Mouse (Mus musculus) liver, embryonic 14.5 days (tissue): ENCODE results near the gene Clp1. TPM values are rescaled to one million over a fixed set of nuclear protein-coding genes. Genes with fewer than 3 reads are reported as not detected.
A peak's percentile ranks its signal among the peaks of the same experiment; 100 is the strongest.

Experiments
- ATAC-seq: fragments of 200-750 bp; cut with Nextera tagmentation; 2 replicates; pipeline ENCODE4 v1.8.0; 2017; ENCODE audit warnings: moderate number of reproducible peaks, mild to moderate bottlenecking, moderate library complexity; ENCODE audit not compliant: insufficient read depth
- DNase-seq, 3 experiments: peaks; one replicate each; pipeline ENCODE4 v3.0.0-alpha.2; 2012 to 2013; ENCODE audit warnings: low read depth in 3 of 3, low spot score in 3 of 3
- H3K27ac ChIP-seq: fragments of 300-500 bp; sonication (generic); 2 replicates; pipeline ENCODE4 v1.5.1; 2014; ENCODE audit warnings: moderate library complexity, mild to moderate bottlenecking, control low read depth, inconsistent platforms
- H3K27me3 ChIP-seq: fragments of 300-500 bp; sonication (generic); 2 replicates; pipeline ENCODE4 v1.6.1; 2014; ENCODE audit warnings: mild to moderate bottlenecking, low read length, moderate library complexity; ENCODE audit not compliant: control insufficient read depth, insufficient read depth
- H3K36me3 ChIP-seq: fragments of 300-500 bp; sonication (generic); replicated peaks from 2 replicates; pipeline ENCODE4 v1.6.1; 2014; ENCODE audit warnings: low read depth; ENCODE audit not compliant: control insufficient read depth, insufficient read depth
- H3K4me1 ChIP-seq, 2 experiments: fragments of 200-500 bp in 1 of 2; fragments of 300-500 bp in 1 of 2; sonication (generic) in 1 of 2; replicated peaks; 2 replicates each; pipeline ENCODE4 v1.6.1; 2012 to 2014; ENCODE audit warnings: antibody characterized with exemption in 1 of 2, inconsistent platforms in 1 of 2, low read length in 1 of 2; ENCODE audit not compliant: control insufficient read depth in 2 of 2, insufficient read depth in 2 of 2
- H3K4me2 ChIP-seq: fragments of 300-500 bp; sonication (generic); 2 replicates; pipeline ENCODE4 v1.6.1; 2014; ENCODE audit warnings: low read depth, mild to moderate bottlenecking, control low read depth, moderate library complexity
- H3K4me3 ChIP-seq, 2 experiments: fragments of 200-500 bp in 1 of 2; fragments of 300-500 bp in 1 of 2; sonication (generic) in 1 of 2; 2 replicates each; pipeline ENCODE4 v1.5.1; 2012 to 2014; ENCODE audit warnings: low read depth in 2 of 2, low read length in 2 of 2, mild to moderate bottlenecking in 2 of 2, control low read depth in 1 of 2, inconsistent platforms in 1 of 2, moderate library complexity in 1 of 2; ENCODE audit not compliant: insufficient read depth in 1 of 2
- H3K9ac ChIP-seq: fragments of 300-500 bp; sonication (generic); replicated peaks from 2 replicates; pipeline ENCODE4 v1.6.1; 2014; ENCODE audit warnings: mild to moderate bottlenecking, control low read depth, moderate library complexity
- H3K9me3 ChIP-seq: fragments of 300-500 bp; sonication (generic); 2 replicates; pipeline ENCODE4 v1.6.1; 2016; ENCODE audit warnings: low read length, mixed read lengths; ENCODE audit not compliant: control insufficient read depth
- CTCF ChIP-seq: IDR thresholded peaks from 2 replicates; pipeline ENCODE4 v1.5.1; 2016; ENCODE audit warnings: antibody characterized with exemption, low read depth, control low read depth
- EP300 ChIP-seq: IDR thresholded peaks from 2 replicates; pipeline ENCODE4 v1.6.1; 2016; ENCODE audit warnings: antibody characterized with exemption, low read depth
- WGBS: fragments of 180-500 bp; shearing (Covaris S2); extraction: QIAGEN DNeasy Blood & Tissue Kit; methylation state at CpG from one replicate; pipeline ENCODE4 v1.1.7; 2014; ENCODE audit not compliant: insufficient replicate concordance; 5-methylcytosine and 5-hydroxymethylcytosine counted together
- polyA plus RNA-seq, 2 experiments: library from polyadenylated mRNA; depleted of rRNA in 1 of 2; stranded (reverse) in 1 of 2; unstranded in 1 of 2; fragments of >200 nt; fragmentation: Nextera tagmentation in 1 of 2; extraction: Ambion mirVana in 1 of 2; gene quantifications; 2 replicates each; pipeline versions ENCODE4 v1.2.1 to v1.2.3; 2012 to 2014

The Clp1 gene
- polyA plus RNA-seq, 2 experiments, result 27.5 to 50.9 TPM

DNA sequence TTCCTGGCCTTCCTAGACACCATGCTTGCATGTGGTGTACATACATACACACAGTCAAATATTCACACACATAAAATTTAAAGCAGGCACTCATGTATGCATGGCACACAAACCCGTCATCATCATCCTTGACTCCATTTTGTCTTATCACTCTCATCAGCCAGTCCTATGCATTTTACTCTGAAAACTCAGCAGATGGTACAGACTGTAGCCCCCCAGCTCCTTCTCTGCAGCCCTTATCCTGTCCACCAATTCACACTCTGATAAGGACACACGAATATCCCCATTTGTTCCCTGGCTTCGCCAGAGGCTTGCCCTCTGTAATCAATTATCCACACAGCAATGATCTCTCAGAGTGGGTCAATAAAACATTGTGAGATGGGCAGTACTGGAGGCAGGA is 6.0 kb downstream of the Clp1 start:
- Histone ChIP-seq H3K36me3 (peaks cover 42% of the 10 kb centered on the region), H3K9me3 (no peaks in the 10 kb centered on the region), H3K4me3 (no peak overlapping the region), H3K9ac (no peak overlapping the region), H3K27ac (peak overlapping the region; percentile 12; the same call in 1 of the 2 replicates), H3K27me3 (no peaks in the 10 kb centered on the region), H3K4me1 (peaks cover 28 to 29% of the 10 kb centered on the region in 2 experiments), H3K4me2 (peak overlapping the region; percentile 12; the same call in 1 of the 2 replicates)
- ATAC-seq (no peak), DNase-seq (no peak)
- 28% methylated on average over 3 of the region's 3 CpGs for WGBS
- TF ChIP-seq EP300 (no peak), CTCF (no peak)

DNA sequence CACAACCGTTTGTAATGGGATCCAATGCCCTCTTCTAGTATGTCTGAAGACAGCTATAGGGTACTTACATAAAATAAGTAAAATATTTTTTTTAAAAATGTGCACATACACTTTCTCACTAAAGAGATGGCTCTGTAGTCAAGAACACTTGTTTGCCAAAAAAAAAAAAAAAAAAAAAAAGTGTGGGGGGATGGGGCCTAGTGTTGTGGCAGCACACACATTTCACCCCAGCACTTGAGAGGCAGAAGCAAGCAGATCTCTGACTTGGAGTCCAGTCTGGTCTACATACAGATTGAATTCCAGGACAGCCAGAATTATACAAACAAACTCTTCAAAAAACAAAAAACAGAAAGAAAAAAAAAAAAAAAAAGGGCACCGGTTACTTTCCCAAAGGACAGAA is 6.4 kb downstream of the Clp1 start:
- no peak overlapping the region for H3K4me3 ChIP-seq
- DNase-seq, result no peak
- TF ChIP-seq EP300 (no peak), CTCF (no peak)
- H3K4me1 ChIP-seq, result peaks cover 23 to 25% of the 10 kb centered on the region in 2 experiments
- no peak overlapping the region for H3K4me2 ChIP-seq
- H3K27ac ChIP-seq, result no peak overlapping the region
- no peak for ATAC-seq
- H3K36me3 ChIP-seq, result peaks cover 40% of the 10 kb centered on the region
- WGBS, result 84% methylated on average over 2 of the region's 2 CpGs
- no peak overlapping the region for H3K9ac ChIP-seq
- no peaks in the 10 kb centered on the region for H3K27me3 ChIP-seq
- no peaks in the 10 kb centered on the region for H3K9me3 ChIP-seq

DNA sequence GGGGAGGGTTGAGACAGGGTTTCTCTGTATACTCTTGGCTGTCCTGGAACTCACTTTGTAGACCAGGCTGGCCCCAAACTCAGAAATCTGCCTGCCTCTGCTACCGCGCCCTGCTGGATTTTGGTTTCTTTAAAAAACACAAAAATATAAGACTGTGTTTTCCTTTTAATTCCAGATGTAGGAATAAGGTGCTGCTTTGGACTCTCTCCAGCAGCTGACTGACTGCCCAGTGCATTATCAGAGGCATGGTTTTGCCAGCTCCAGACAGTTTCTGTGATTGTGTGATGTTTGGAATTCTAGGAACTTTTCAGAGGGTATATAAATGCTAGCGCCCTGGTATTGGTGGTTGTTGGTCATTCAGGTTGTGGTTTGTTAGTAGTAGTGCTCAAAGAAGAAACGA is 9.8 kb downstream of the Clp1 start:
- peak overlapping the region; percentile 49 for H3K9ac ChIP-seq

DNA sequence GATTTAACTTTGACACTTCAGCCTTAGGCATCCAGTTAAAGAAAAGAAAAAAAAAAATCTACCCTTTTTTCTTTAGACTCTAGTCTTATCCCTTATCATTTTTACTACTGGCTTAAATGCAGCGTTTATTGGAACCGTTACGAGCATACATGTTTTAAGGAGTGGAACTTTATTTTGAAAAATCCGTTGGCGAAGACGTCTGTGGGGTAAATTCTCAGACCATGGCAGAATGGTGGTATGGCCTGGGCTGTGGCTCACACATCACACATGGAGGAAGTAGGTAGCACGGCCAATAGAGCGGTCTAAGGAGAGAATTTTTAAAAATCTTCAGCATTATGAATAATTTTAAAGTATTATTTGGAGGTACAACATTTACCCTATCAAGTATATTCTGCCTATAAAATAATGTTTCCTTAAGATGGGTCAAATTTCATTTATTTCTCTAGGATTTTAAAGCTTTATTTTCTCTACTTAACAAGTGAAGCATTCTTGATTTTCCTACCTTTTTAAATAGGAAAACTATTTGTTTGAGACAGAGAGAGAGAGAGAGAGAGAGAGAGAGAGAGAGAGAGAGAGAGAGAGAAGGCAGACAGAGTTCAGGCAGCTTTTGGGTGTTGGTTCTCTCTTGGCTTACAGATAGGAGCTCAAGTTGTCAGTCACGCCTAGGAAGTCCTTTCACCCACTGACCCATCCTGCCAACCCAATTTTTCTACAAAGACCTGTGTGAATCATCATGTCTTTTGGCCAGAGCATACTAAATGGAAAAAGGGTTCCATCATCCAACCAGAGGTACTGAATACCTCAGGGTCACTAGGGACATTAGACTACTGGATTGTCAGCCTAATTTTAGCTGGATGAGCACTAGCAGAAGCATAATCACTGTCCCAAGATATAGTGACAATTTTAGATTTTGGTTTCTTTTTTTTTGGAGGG is 10.5 kb downstream of the Clp1 start:
- Histone ChIP-seq H3K36me3 (peaks cover 4% of the 10 kb centered on the region; the same call in 1 of the 2 replicates), H3K9ac (peak overlapping the region; percentile 92), H3K27me3 (no peaks in the 10 kb centered on the region), H3K9me3 (no peaks in the 10 kb centered on the region), H3K4me2 (peak overlapping the region; percentile 87), H3K27ac (peak overlapping the region; percentile 98), H3K4me1 (peaks cover 22 to 26% of the 10 kb centered on the region in 2 experiments), H3K4me3 (peak overlapping the region; percentile 77 to 98)
- TF ChIP-seq CTCF (no peak), EP300 (peak; percentile 27; the same call in 1 of the 2 replicates)
- ATAC-seq (no peak), DNase-seq (no peak)
- WGBS, result 11% methylated on average over 9 of the region's 9 CpGs

More for the DNA sequence above, 9.8 kb downstream of the Clp1 start:
- Histone ChIP-seq H3K4me1 (peaks cover 22 to 27% of the 10 kb centered on the region in 2 experiments), H3K4me3 (no peak overlapping the region), H3K36me3 (peaks cover 11% of the 10 kb centered on the region), H3K9me3 (no peaks in the 10 kb centered on the region), H3K27me3 (no peaks in the 10 kb centered on the region), H3K27ac (peak overlapping the region; percentile 82), H3K4me2 (peak overlapping the region; percentile 87)
- DNase-seq (no peak), ATAC-seq (no peak)
- TF ChIP-seq EP300 (no peak), CTCF (no peak)
- WGBS, result 79% methylated on average over 4 of the region's 4 CpGs

DNA sequence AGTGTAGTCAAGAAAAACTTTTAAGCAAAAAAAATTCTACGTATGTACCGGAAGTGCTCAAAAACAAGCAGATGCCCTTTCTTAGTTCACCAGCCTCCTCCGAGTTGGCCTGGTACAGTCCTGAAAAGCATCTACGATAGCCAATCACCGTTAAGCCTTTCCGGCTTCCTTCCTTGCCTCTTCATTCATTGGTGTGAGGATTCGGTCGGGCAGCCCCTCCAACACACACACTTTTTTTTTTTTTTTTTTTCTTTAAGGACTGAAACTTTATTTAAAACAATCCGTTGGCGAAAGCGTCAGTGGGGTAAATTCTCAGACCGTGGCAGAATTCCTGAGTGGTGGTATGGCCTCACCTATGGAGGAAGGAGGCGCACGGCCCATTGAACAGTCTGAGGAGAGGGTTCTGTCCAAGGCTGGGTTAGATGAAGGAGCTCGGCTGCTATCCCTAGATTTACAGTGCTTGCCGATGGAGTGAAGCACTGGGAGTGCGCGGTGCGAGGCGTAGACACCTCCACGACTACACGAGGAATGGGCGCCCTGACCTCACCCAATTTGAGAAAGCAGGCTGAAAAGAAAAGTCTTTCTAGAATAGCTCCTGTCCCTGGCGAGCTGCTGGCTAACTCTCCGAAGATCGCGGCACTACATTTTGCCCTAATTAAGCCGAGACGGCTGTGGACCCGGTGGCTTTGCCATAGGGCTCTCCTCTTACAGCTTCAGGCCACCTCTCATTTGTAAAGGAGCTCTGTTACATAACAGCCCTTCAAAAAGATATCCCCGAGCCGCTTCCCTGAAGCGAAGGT is 11.4 kb downstream of the Clp1 start:
- Histone ChIP-seq H3K27me3 (no peaks in the 10 kb centered on the region), H3K9me3 (no peaks in the 10 kb centered on the region), H3K36me3 (peaks cover 7% of the 10 kb centered on the region), H3K27ac (peak overlapping the region; percentile 98), H3K4me1 (peaks cover 14 to 20% of the 10 kb centered on the region in 2 experiments), H3K4me2 (peak overlapping the region; percentile 87), H3K4me3 (peak overlapping the region; percentile 77 to 98), H3K9ac (peak overlapping the region; percentile 92)
- under 1% methylated on average over 33 of the region's 33 CpGs for WGBS
- ATAC-seq (peak; percentile 85), DNase-seq (peak; percentile 94 to 95 (median 95))
- no peak for TF ChIP-seq EP300
- TF ChIP-seq CTCF, result no peak
